Mouse (Mus musculus) spleen, embryonic (tissue): ENCODE measurements at regions not wholly inside any gene's neighbourhood (a gene's known extent, or its start where the extent isn't known, plus 50 kb on each side); places are given as distances from the start of the nearest gene placed in this dataset.

Experiments used
- CTCF ChIA-PET: fragments of 350-600 bp; sonication (Branson Sonifier 250); formaldehyde crosslinking; loops from one replicate; lab custom pipeline; 2022; lab: Charles Lee

- CTCF ChIA-PET, result no interaction called here
Observed at GRCm38 (mm10) chr15:88472351-88473100, 127.6 kb upstream of the Zdhhc25 start.

- CTCF ChIA-PET, result no interaction called here
Observed at GRCm38 (mm10) chr15:88473221-88473620, 126.9 kb upstream of the Zdhhc25 start.

- CTCF ChIA-PET, result no interaction called here
Observed at GRCm38 (mm10) chr15:88483471-88483870, 116.6 kb upstream of the Zdhhc25 start.

- CTCF ChIA-PET, result no interaction called here
Observed at GRCm38 (mm10) chr15:88489715-88490114, 110.4 kb upstream of the Zdhhc25 start.

- CTCF ChIA-PET, result no interaction called here
Observed at GRCm38 (mm10) chr15:88490316-88491090, 109.6 kb upstream of the Zdhhc25 start.

DNA sequence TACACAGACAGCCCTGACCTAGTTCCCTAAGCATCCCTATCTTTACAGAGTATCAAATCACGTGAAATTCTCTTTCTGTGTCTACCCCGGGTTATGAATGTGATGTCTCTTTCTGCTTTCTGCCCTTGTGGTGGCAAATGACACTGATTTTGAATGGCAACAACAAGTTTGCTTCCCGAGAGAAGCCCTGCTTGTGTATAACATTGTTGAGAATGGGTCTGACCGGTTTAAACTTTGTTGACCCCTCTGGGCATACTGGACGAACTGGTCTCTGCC lies 109.1 kb upstream of the Zdhhc25 start:
- CTCF ChIA-PET, result no interaction called here

GRCm38 (mm10) chr15:88497957-88498356 lies 102.1 kb upstream of the Zdhhc25 start:
- CTCF ChIA-PET, result no interaction called here

- CTCF ChIA-PET, result no interaction called here
Observed at GRCm38 (mm10) chr15:88502311-88502710, 97.8 kb upstream of the Zdhhc25 start.

GRCm38 (mm10) chr15:88503896-88504295 lies 96.2 kb upstream of the Zdhhc25 start:
- CTCF ChIA-PET, result no interaction called here

DNA sequence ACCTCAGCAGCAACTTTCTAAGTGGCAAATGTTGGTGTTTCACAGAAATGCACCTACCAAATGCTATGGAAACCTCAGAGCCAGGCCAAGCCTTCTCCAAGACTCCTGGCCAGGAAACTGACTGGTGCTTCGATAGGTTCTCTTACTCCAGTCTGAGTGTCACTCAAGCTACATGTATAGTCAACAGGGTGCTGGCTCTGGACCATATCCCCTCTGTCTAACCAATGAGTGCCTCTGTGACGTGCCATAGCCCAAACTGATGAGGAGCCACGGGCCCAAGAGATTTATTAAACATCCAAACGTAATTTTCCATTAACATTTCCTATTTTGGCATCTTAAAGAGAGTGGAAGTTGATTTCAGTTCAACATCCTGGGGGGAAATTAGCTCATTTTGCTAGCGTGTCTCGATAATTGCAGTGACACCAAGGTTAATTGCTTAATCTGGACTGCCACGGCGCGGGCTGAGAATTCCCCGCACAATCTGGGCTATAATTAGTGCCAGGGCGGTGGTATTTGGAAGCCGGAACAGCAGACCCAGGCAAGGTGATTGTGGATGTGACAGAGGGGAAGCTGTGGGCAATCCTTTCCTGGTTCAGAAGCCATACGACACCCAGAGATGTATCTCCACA lies 94.5 kb upstream of the Zdhhc25 start:
- CTCF ChIA-PET, result no interaction called here

GRCm38 (mm10) chr15:88507886-88508285 lies 92.2 kb upstream of the Zdhhc25 start:
- CTCF ChIA-PET, result interaction anchor here (0.7 kb wide), 1 partner anchor 9 kb away, joined by 7 read pairs; no protein-coding TSS in a partner anchor

DNA sequence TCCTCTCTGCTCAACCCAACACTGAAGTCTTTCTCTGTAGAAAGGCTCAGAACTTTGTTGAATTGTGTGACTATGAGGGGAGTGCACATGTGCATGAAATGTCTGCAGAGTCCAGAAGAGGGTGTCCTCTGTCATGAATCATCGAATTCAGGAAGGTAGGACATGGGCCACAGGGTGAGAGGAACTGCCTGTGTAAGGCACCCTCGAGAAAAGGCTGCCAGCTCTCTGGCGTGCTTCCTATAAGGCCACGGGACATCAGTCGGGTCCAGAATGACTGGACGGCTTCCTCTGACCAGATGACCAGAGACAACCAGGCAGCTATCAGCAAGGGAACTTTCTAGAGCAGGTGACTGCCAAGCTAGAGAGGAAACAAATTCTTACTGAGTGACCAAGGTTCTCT lies 91.1 kb upstream of the Zdhhc25 start:
- CTCF ChIA-PET, result no interaction called here

GRCm38 (mm10) chr15:88509626-88510025 lies 90.5 kb upstream of the Zdhhc25 start:
- CTCF ChIA-PET, result no interaction called here

GRCm38 (mm10) chr15:88514091-88514490 lies 86.0 kb upstream of the Zdhhc25 start:
- CTCF ChIA-PET, result no interaction called here

- CTCF ChIA-PET, result interaction anchor here (0.6 kb wide), 1 partner anchor 12 kb away, joined by 4 read pairs; no protein-coding TSS in a partner anchor
Observed at GRCm38 (mm10) chr15:88531218-88531617, 68.9 kb upstream of the Zdhhc25 start.

DNA sequence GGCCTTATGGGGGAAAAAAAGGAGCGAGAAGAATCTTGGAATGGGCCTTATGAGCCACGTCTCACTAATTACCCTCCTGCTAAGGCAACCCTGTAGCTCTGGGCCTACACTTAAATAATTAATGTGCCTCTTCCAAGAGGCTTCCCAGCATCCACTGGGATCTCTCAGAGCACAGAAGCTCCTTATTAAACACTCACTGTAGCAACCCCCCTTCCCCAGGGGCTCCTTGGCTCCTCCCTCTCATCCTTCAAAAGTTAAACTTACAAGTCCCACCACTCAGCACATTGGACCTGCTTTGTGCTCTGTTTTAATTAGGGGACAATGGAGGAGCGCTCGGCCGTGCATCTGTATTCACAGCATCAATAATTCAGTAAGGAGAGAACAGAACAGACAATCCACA lies 68.1 kb upstream of the Zdhhc25 start:
- CTCF ChIA-PET, result no interaction called here

GRCm38 (mm10) chr15:88533354-88533753 lies 66.7 kb upstream of the Zdhhc25 start:
- CTCF ChIA-PET, result interaction anchor here (0.6 kb wide), 1 partner anchor 14 kb away, joined by 3 read pairs; no protein-coding TSS in a partner anchor

DNA sequence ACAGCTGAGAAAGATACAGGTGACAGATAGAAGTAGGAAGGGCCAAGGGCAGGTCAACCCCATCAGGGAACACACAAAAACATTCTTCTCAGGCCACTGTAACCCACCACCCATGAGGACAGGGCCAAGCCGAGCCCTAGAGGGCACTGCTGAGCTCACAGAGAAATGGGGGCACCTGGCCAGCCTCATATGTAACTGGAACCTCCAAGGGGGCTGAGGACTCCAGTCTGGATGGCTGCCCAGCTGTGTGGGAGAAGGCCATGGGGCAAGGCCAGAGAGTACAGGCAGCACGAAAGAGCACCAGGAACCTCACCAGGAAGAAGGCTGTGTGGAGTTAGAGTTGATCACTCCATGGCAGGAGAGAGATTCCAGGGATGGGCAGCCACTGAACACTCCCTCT lies 64.6 kb upstream of the Zdhhc25 start:
- CTCF ChIA-PET, result no interaction called here

DNA sequence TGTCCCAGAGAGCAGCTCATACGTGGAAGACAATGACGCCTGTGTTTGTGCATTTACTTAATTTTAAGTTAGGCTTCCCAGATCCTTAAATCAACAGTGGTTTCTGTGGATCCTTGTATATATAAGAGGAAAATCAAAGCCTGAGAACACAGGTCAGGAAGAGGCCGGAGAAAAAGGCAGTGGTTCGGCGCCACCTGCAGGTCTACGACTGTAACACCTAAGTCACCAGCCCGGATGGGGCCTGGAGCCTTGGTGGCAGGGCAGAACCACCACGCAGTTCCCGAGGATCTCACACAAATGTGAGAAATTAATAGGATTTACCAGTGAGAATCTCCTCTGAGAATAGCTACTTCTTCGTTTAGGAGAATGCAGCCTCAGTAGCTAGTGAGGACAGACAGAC lies 62.9 kb upstream of the Zdhhc25 start:
- CTCF ChIA-PET, result no interaction called here

DNA sequence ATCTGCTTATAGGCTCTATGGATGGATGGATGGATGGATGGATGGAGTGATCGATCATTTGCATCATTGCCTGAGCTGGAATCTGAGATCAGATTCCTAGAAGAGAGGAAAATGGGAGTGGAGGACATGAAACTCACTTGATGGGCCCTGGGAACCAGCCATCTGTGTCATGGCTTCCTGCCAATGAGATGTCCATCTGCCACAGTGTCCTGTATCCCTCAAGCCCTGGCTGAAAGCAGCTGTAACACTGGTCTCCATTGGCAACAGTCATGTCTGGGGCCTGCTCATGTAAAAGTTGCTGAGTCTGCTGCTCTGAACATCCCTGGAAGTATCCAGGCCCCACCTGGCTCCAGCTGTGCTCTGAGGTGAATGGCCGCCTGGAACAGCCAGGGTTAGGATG lies 57.5 kb upstream of the Zdhhc25 start:
- CTCF ChIA-PET, result no interaction called here

DNA sequence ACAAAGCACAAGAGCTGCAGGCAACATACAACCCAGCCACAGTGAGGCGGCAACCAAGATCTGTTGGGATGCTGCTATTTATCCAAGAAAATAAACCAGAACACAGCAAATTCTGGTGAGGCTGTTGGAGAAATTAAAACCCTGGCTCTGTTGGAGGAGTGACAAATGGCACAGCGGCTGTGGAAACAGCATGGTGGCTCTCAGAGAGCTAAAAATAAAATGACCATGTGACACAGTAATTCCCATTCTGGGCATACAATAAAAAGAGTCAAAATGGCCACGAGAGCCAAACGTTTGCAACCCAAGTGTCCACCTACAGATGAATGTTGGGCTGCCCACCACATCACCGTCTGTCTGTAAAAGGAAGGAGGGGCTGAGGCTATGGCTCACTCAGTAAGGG lies 55.9 kb upstream of the Zdhhc25 start:
- CTCF ChIA-PET, result no interaction called here

DNA sequence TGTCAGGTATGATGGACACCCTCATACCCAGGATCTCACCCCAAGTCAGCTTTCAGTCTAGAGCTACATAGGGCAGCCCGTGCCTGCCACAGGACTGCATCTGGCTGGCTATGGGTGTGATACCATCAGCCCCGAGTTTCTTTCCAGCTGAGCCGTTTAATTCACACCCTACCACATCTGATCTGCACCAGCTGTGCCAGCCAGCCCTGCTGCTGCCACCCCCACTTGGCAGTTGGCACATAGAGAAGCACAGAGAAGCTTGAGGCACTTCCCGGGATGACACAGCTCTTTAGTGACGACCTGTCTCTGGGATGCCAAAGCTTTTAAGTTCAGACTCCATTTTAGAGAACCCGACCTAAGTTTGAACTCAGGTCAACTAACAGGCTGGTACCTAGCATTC lies 51.8 kb upstream of the Zdhhc25 start:
- CTCF ChIA-PET, result no interaction called here
